In genomic region chr8:70538024-70538579, GRCm38 (mm10) we compare ENCODE assay signal across 8 mouse cellular contexts. TPM values are rescaled to one million over a fixed set of nuclear protein-coding genes. Genes with fewer than 3 reads are reported as not detected.
DNase-seq lines count a peak whose midpoint lies in the region; ATAC-seq lines count a peak whose summit lies in the region.

No protein-coding gene starts in this region.

- peak; percentile 46 for DNase-seq in neural tube, embryonic 11.5 days (ENCODE audit: low spot score)
- DNase-seq in neural tube, embryonic 10.5 days (ENCODE audit: extremely low spot score, low spot score) = no peak
- DNase-seq in gastrocnemius, postnatal 36 days = peak; percentile 50 to 64
- DNase-seq in urinary bladder, adult 2 months (ENCODE audit: low spot score) = peak; percentile 48

- intact Hi-C loops in gastrocnemius, postnatal 36 days (cut with DNase I) = no loop called here

- H3K9ac ChIP-seq in neural tube, embryonic 11.5 days (ENCODE audit: low read length) = no peak overlapping the region; the same call in 1 of the 2 replicates
- H3K9ac ChIP-seq in intestine, embryonic 16.5 days (ENCODE audit: low read depth, low read length) = peak overlapping the region; percentile 71
- H3K9ac ChIP-seq in liver, embryonic 16.5 days (ENCODE audit: low read depth, low read length) = peak overlapping the region; percentile 77
- no peak overlapping the region for H3K9ac ChIP-seq in neural tube, embryonic 12.5 days

- peak; percentile 22 for ATAC-seq in neural tube, embryonic 11.5 days (ENCODE audit: insufficient read depth, low FRiP score, low TSS enrichment)
- ATAC-seq in common myeloid progenitor, adult 5-6 weeks (replicated peaks; ENCODE audit: low read depth, poor library complexity, severe bottlenecking) = peak; percentile 17
- ATAC-seq in intestine, embryonic 16.5 days = peak; percentile 26
- ATAC-seq in liver, embryonic 16.5 days (ENCODE audit: low read depth) = no peak
- ATAC-seq in neural tube, embryonic 12.5 days (ENCODE audit: low FRiP score, low read depth) = peak; percentile 22; the same call in 1 of the 2 replicates

- H3K9me3 ChIP-seq in neural tube, embryonic 11.5 days (ENCODE audit: control insufficient read depth, low read length) = no peaks in the 10 kb centered on the region
- no peaks in the 10 kb centered on the region for H3K9me3 ChIP-seq in intestine, embryonic 16.5 days (ENCODE audit: control insufficient read depth, low read length)
- no peaks in the 10 kb centered on the region for H3K9me3 ChIP-seq in liver, embryonic 16.5 days (replicated peaks; ENCODE audit: control insufficient read depth, low read length)
- no peaks in the 10 kb centered on the region for H3K9me3 ChIP-seq in neural tube, embryonic 12.5 days

- peaks cover 13% of the 10 kb centered on the region for H3K4me1 ChIP-seq in neural tube, embryonic 11.5 days (ENCODE audit: control insufficient read depth, insufficient read depth, low read length)
- peaks cover 27% of the 10 kb centered on the region for H3K4me1 ChIP-seq in intestine, embryonic 16.5 days (ENCODE audit: control insufficient read depth, insufficient read depth, low read length)
- H3K4me1 ChIP-seq in liver, embryonic 16.5 days (ENCODE audit: control insufficient read depth, low read depth, low read length) = peaks cover 34% of the 10 kb centered on the region
- H3K4me1 ChIP-seq in neural tube, embryonic 12.5 days = peaks cover 26% of the 10 kb centered on the region

- peaks cover 12% of the 10 kb centered on the region for H3K36me3 ChIP-seq in neural tube, embryonic 11.5 days (ENCODE audit: control insufficient read depth, insufficient read depth, low read length)
- H3K36me3 ChIP-seq in intestine, embryonic 16.5 days (ENCODE audit: control insufficient read depth, insufficient read depth, low read length) = peaks cover 11% of the 10 kb centered on the region
- peaks cover 23% of the 10 kb centered on the region for H3K36me3 ChIP-seq in liver, embryonic 16.5 days (ENCODE audit: control insufficient read depth, insufficient read depth)
- H3K36me3 ChIP-seq in neural tube, embryonic 12.5 days = peaks cover 43% of the 10 kb centered on the region

- peak overlapping the region; percentile 71 for H3K4me3 ChIP-seq in neural tube, embryonic 11.5 days (ENCODE audit: low read depth, low read length)
- H3K4me3 ChIP-seq in intestine, embryonic 16.5 days (ENCODE audit: low read length) = peak overlapping the region; percentile 83
- H3K4me3 ChIP-seq in liver, embryonic 16.5 days (ENCODE audit: low read depth, low read length) = peak overlapping the region; percentile 88
- peak overlapping the region; percentile 73 for H3K4me3 ChIP-seq in neural tube, embryonic 12.5 days

- peak overlapping the region; percentile 80 for H3K4me2 ChIP-seq in neural tube, embryonic 11.5 days (ENCODE audit: low read depth)
- H3K4me2 ChIP-seq in intestine, embryonic 16.5 days (ENCODE audit: low read depth, low read length) = peak overlapping the region; percentile 93
- peak overlapping the region; percentile 98 for H3K4me2 ChIP-seq in liver, embryonic 16.5 days (ENCODE audit: low read depth, low read length)
- peak overlapping the region; percentile 81 for H3K4me2 ChIP-seq in neural tube, embryonic 12.5 days (replicated peaks)

- WGBS in neural tube, embryonic 11.5 days = 15% methylated on average over 24 of the region's 24 CpGs
- 10% methylated on average over 24 of the region's 24 CpGs for WGBS in intestine, embryonic 16.5 days
- 19% methylated on average over 24 of the region's 24 CpGs for WGBS in liver, embryonic 16.5 days (ENCODE audit: insufficient replicate concordance)
- 16% methylated on average over 24 of the region's 24 CpGs for WGBS in neural tube, embryonic 12.5 days

- H3K27ac ChIP-seq in neural tube, embryonic 11.5 days (ENCODE audit: low read depth, low read length) = peak overlapping the region; percentile 58; the same call in 1 of the 2 replicates
- H3K27ac ChIP-seq in intestine, embryonic 16.5 days (ENCODE audit: low read length) = peak overlapping the region; percentile 87
- H3K27ac ChIP-seq in liver, embryonic 16.5 days (ENCODE audit: low read length) = peak overlapping the region; percentile 100
- H3K27ac ChIP-seq in neural tube, embryonic 12.5 days = 0 out of 2 replicates have a peak overlapping the region, but pooled peaks have one; percentile 18

- H3K27me3 ChIP-seq in neural tube, embryonic 11.5 days (ENCODE audit: control insufficient read depth, insufficient read depth, low read length) = no peaks in the 10 kb centered on the region
- no peaks in the 10 kb centered on the region for H3K27me3 ChIP-seq in intestine, embryonic 16.5 days (replicated peaks; ENCODE audit: control insufficient read depth, insufficient read depth, low read length)
- no peaks in the 10 kb centered on the region for H3K27me3 ChIP-seq in liver, embryonic 16.5 days (ENCODE audit: control insufficient read depth, insufficient read depth, low read depth, low read length)
- no peaks in the 10 kb centered on the region for H3K27me3 ChIP-seq in neural tube, embryonic 12.5 days (replicated peaks)

RNA-seq across cellular contexts. Expression of gene Ell, which starts 1.2 kb away (rescaled TPM):
- 18.8 and 22.2 TPM in 2 replicates for polyA plus RNA-seq in neural tube, embryonic 11.5 days (2014; fragmentation: Nextera tagmentation; extraction: Ambion mirVana)
- 8.1 and 10.5 TPM in 2 replicates for total RNA-seq in common myeloid progenitor, adult 5-6 weeks (2017)
- total RNA-seq in gastrocnemius, postnatal 36 days (2021) = 10 to 100 TPM in 1 of 2 experiments, 1 to 10 TPM in 1; 9.6 to 10.5 TPM
- 16.6 and 17.7 TPM in 2 replicates for polyA plus RNA-seq in intestine, embryonic 16.5 days (2015; fragmentation: Nextera tagmentation; extraction: Ambion mirVana)
- 12.9 and 16.8 TPM in 2 replicates for polyA plus RNA-seq in liver, embryonic 16.5 days (2015; fragmentation: Nextera tagmentation; extraction: Ambion mirVana)
- polyA plus RNA-seq in neural tube, embryonic 12.5 days (2016; fragmentation: Nextera tagmentation; extraction: Ambion mirVana) = 17.8 and 19.5 TPM in 2 replicates
- 21.3 and 26.9 TPM in 2 replicates for polyA plus RNA-seq in urinary bladder, adult 2 months (2012; rRNA removed)

RNA-seq across cellular contexts. Expression of gene Kxd1, which starts 10.3 kb away (rescaled TPM):
- 49.8 and 53.8 TPM in 2 replicates for polyA plus RNA-seq in neural tube, embryonic 11.5 days (2014; fragmentation: Nextera tagmentation; extraction: Ambion mirVana)
- total RNA-seq in common myeloid progenitor, adult 5-6 weeks (2017) = 70.8 and 71.1 TPM in 2 replicates
- 10 to 100 TPM; 67.7 to 74.7 TPM for total RNA-seq in gastrocnemius, postnatal 36 days (2021)
- 65.3 and 67.3 TPM in 2 replicates for polyA plus RNA-seq in intestine, embryonic 16.5 days (2015; fragmentation: Nextera tagmentation; extraction: Ambion mirVana)
- polyA plus RNA-seq in liver, embryonic 16.5 days (2015; fragmentation: Nextera tagmentation; extraction: Ambion mirVana) = 27.6 and 29.0 TPM in 2 replicates
- 45.5 and 50.3 TPM in 2 replicates for polyA plus RNA-seq in neural tube, embryonic 12.5 days (2016; fragmentation: Nextera tagmentation; extraction: Ambion mirVana)
- 73.9 and 74.2 TPM in 2 replicates for polyA plus RNA-seq in urinary bladder, adult 2 months (2012; rRNA removed)

RNA-seq across cellular contexts. Expression of gene Fkbp8, which starts 10.6 kb away (rescaled TPM):
- 243 and 252 TPM in 2 replicates for polyA plus RNA-seq in neural tube, embryonic 11.5 days (2014; fragmentation: Nextera tagmentation; extraction: Ambion mirVana)
- 95.9 and 128 TPM in 2 replicates for total RNA-seq in common myeloid progenitor, adult 5-6 weeks (2017)
- 100 to 1,000 TPM in 1 of 2 experiments, 10 to 100 TPM in 1; 99.3 to 107 TPM for total RNA-seq in gastrocnemius, postnatal 36 days (2021)
- 320 and 328 TPM in 2 replicates for polyA plus RNA-seq in intestine, embryonic 16.5 days (2015; fragmentation: Nextera tagmentation; extraction: Ambion mirVana)
- 155 and 158 TPM in 2 replicates for polyA plus RNA-seq in liver, embryonic 16.5 days (2015; fragmentation: Nextera tagmentation; extraction: Ambion mirVana)
- polyA plus RNA-seq in neural tube, embryonic 12.5 days (2016; fragmentation: Nextera tagmentation; extraction: Ambion mirVana) = 349 and 353 TPM in 2 replicates
- 300 and 366 TPM in 2 replicates for polyA plus RNA-seq in urinary bladder, adult 2 months (2012; rRNA removed)

RNA-seq across cellular contexts. Expression of gene Uba52, which starts 27.5 kb away (rescaled TPM):
- polyA plus RNA-seq in neural tube, embryonic 11.5 days (2014; fragmentation: Nextera tagmentation; extraction: Ambion mirVana) = 809 and 814 TPM in 2 replicates
- total RNA-seq in common myeloid progenitor, adult 5-6 weeks (2017) = 3,128 and 4,626 TPM in 2 replicates
- total RNA-seq in gastrocnemius, postnatal 36 days (2021) = 100 to 1,000 TPM; 787 to 802 TPM
- 991 TPM in 2 replicates for polyA plus RNA-seq in intestine, embryonic 16.5 days (2015; fragmentation: Nextera tagmentation; extraction: Ambion mirVana)
- polyA plus RNA-seq in liver, embryonic 16.5 days (2015; fragmentation: Nextera tagmentation; extraction: Ambion mirVana) = 490 and 558 TPM in 2 replicates
- 766 and 781 TPM in 2 replicates for polyA plus RNA-seq in neural tube, embryonic 12.5 days (2016; fragmentation: Nextera tagmentation; extraction: Ambion mirVana)
- polyA plus RNA-seq in urinary bladder, adult 2 months (2012; rRNA removed) = 881 and 1,275 TPM in 2 replicates

RNA-seq across cellular contexts. Expression of gene Rex1bd, which starts 31.6 kb away (rescaled TPM):
- polyA plus RNA-seq in neural tube, embryonic 11.5 days (2014; fragmentation: Nextera tagmentation; extraction: Ambion mirVana) = 118 and 132 TPM in 2 replicates
- 50.1 and 56.4 TPM in 2 replicates for total RNA-seq in common myeloid progenitor, adult 5-6 weeks (2017)
- total RNA-seq in gastrocnemius, postnatal 36 days (2021) = 100 to 1,000 TPM; 126 to 128 TPM
- polyA plus RNA-seq in intestine, embryonic 16.5 days (2015; fragmentation: Nextera tagmentation; extraction: Ambion mirVana) = 130 and 137 TPM in 2 replicates
- polyA plus RNA-seq in liver, embryonic 16.5 days (2015; fragmentation: Nextera tagmentation; extraction: Ambion mirVana) = 53.7 and 55.6 TPM in 2 replicates
- polyA plus RNA-seq in neural tube, embryonic 12.5 days (2016; fragmentation: Nextera tagmentation; extraction: Ambion mirVana) = 123 and 135 TPM in 2 replicates
- 119 and 129 TPM in 2 replicates for polyA plus RNA-seq in urinary bladder, adult 2 months (2012; rRNA removed)

Comparison
In these comparisons a context has a peak if more than half of its experiments do, and no peak if none do; other contexts are left out.
1. H3K27ac ChIP-seq: peak in every context shown above with its lines; median percentile 100 in liver, embryonic 16.5 days; 87 in intestine, embryonic 16.5 days; 58 in neural tube, embryonic 11.5 days; 18 in neural tube, embryonic 12.5 days.
2. H3K9ac ChIP-seq: peak in intestine, embryonic 16.5 days (single experiment) and liver, embryonic 16.5 days (single experiment); none in neural tube, embryonic 11.5 days (single experiment) and neural tube, embryonic 12.5 days (single experiment).
3. Peak in every context shown above with its lines, with median percentiles within 50 percentile points of each other: H3K4me2 ChIP-seq and H3K4me3 ChIP-seq.